Mouse (Mus musculus) thymus, adult 18-20 months (tissue): ENCODE measurements at regions not wholly inside any gene's neighbourhood (a gene's known extent, or its start where the extent isn't known, plus 50 kb on each side); places are given as distances from the start of the nearest gene placed in this dataset.
A peak's percentile ranks its signal among the peaks of the same experiment; 100 is the strongest.

Source experiments
- DNase-seq, 2 experiments: peaks; one replicate each; pipeline ENCODE4 v3.0.0; 2022; ENCODE audit warnings: mixed read lengths in 2 of 2

- no peak for DNase-seq
These were observed 482.0 kb downstream of the Plekhb2 start for GRCm38 (mm10) chr1:35331602-35332339.

GRCm38 (mm10) chr1:35332340-35332684, 482.5 kb downstream of the Plekhb2 start:
- no peak for DNase-seq

GRCm38 (mm10) chr1:35337647-35338046, 487.9 kb downstream of the Plekhb2 start:
- no peak for DNase-seq

- DNase-seq = no peak
These were observed 488.4 kb downstream of the Plekhb2 start for GRCm38 (mm10) chr1:35338184-35338583.

GRCm38 (mm10) chr1:35344539-35344938, 494.8 kb downstream of the Plekhb2 start:
- DNase-seq = no peak

- DNase-seq = no peak
These were observed 498.5 kb downstream of the Plekhb2 start for GRCm38 (mm10) chr1:35348294-35348693.

- no peak for DNase-seq
These were observed 509.2 kb downstream of the Plekhb2 start for GRCm38 (mm10) chr1:35358981-35359380.

- no peak for DNase-seq
These were observed 511.7 kb downstream of the Plekhb2 start for GRCm38 (mm10) chr1:35361465-35361864.

- no peak for DNase-seq
These were observed 513.1 kb downstream of the Plekhb2 start for GRCm38 (mm10) chr1:35362836-35363235.

GRCm38 (mm10) chr1:35366559-35366958, 516.8 kb downstream of the Plekhb2 start:
- no peak for DNase-seq

GRCm38 (mm10) chr1:35372751-35373150, 523.0 kb downstream of the Plekhb2 start:
- no peak for DNase-seq

GRCm38 (mm10) chr1:35380633-35381385, 531.0 kb downstream of the Plekhb2 start:
- no peak for DNase-seq

GRCm38 (mm10) chr1:35385430-35385829, 535.7 kb downstream of the Plekhb2 start:
- peak; percentile 8 to 13 for DNase-seq

GRCm38 (mm10) chr1:35388181-35388580, 538.4 kb downstream of the Plekhb2 start:
- no peak for DNase-seq

GRCm38 (mm10) chr1:35390371-35390770, 540.6 kb downstream of the Plekhb2 start:
- DNase-seq = no peak

GRCm38 (mm10) chr1:35390858-35391586, 541.2 kb downstream of the Plekhb2 start:
- no peak for DNase-seq

- no peak for DNase-seq
These were observed 543.9 kb downstream of the Plekhb2 start for GRCm38 (mm10) chr1:35393550-35394118.

GRCm38 (mm10) chr1:35400674-35401359, 551.0 kb downstream of the Plekhb2 start:
- no peak for DNase-seq

- DNase-seq = no peak
These were observed 553.2 kb downstream of the Plekhb2 start for GRCm38 (mm10) chr1:35402995-35403394.

- no peak for DNase-seq
These were observed 555.6 kb downstream of the Plekhb2 start for GRCm38 (mm10) chr1:35405418-35405817.

GRCm38 (mm10) chr1:35415646-35416045, 565.9 kb downstream of the Plekhb2 start:
- no peak for DNase-seq

- DNase-seq = no peak
These were observed 578.5 kb downstream of the Plekhb2 start for GRCm38 (mm10) chr1:35428126-35428840.
